Mouse (Mus musculus): Measurements from ENCODE around the gene Rpl18. TPM values are rescaled to one million over a fixed set of nuclear protein-coding genes. Genes with fewer than 3 reads are reported as not detected.

The Rpl18 gene
- polyA plus RNA-seq, 1 experiment from 2014 or later, result 1,315 TPM

GRCm38 (mm10) chr7:45700301-45701015 is 14.8 kb upstream of the Rpl18 start:
- peak; percentile 68 for DNase-seq (ENCODE audit: low spot score)

- no peak for DNase-seq (ENCODE audit: low spot score)
Observed at GRCm38 (mm10) chr7:45701072-45701471, 14.2 kb upstream of the Rpl18 start.

GRCm38 (mm10) chr7:45701607-45702006 is 13.7 kb upstream of the Rpl18 start:
- DNase-seq (ENCODE audit: low spot score), result no peak

- no peak for DNase-seq (ENCODE audit: low spot score)
Observed at GRCm38 (mm10) chr7:45702316-45702715, 12.9 kb upstream of the Rpl18 start.

- no peak for DNase-seq (ENCODE audit: low spot score)
Observed at GRCm38 (mm10) chr7:45702809-45703520, 12.3 kb upstream of the Rpl18 start.

- no peak for DNase-seq (ENCODE audit: low spot score)
Observed at GRCm38 (mm10) chr7:45703521-45704033, 11.7 kb upstream of the Rpl18 start.

GRCm38 (mm10) chr7:45704046-45704559 is 11.2 kb upstream of the Rpl18 start:
- peak; percentile 68 for DNase-seq (ENCODE audit: low spot score)

- DNase-seq (ENCODE audit: low spot score), result peak; percentile 99
Observed at GRCm38 (mm10) chr7:45704730-45705442, 10.4 kb upstream of the Rpl18 start, which contains the start of gene Dbp. TSS of gene Dbp (plus strand) at chr7:45705088.

GRCm38 (mm10) chr7:45705443-45705864 is 9.8 kb upstream of the Rpl18 start:
- peak; percentile 51 for DNase-seq (ENCODE audit: low spot score)

GRCm38 (mm10) chr7:45705873-45706281 is 9.4 kb upstream of the Rpl18 start:
- DNase-seq (ENCODE audit: low spot score), result peak; percentile 23

GRCm38 (mm10) chr7:45706721-45707241 is 8.5 kb upstream of the Rpl18 start:
- DNase-seq (ENCODE audit: low spot score), result peak; percentile 93

GRCm38 (mm10) chr7:45707375-45707967 is 7.8 kb upstream of the Rpl18 start:
- DNase-seq (ENCODE audit: low spot score), result peak; percentile 86

GRCm38 (mm10) chr7:45708221-45708761 is 7.0 kb upstream of the Rpl18 start:
- DNase-seq (ENCODE audit: low spot score), result no peak

- DNase-seq (ENCODE audit: low spot score), result no peak
Observed at GRCm38 (mm10) chr7:45709036-45709435, 6.2 kb upstream of the Rpl18 start.

- DNase-seq (ENCODE audit: low spot score), result no peak
Observed at GRCm38 (mm10) chr7:45709677-45710355, 5.4 kb upstream of the Rpl18 start.

GRCm38 (mm10) chr7:45710477-45711191 is 4.6 kb upstream of the Rpl18 start:
- no peak for DNase-seq (ENCODE audit: low spot score)

- DNase-seq (ENCODE audit: low spot score), result no peak
Observed at GRCm38 (mm10) chr7:45711316-45712021, 3.8 kb upstream of the Rpl18 start.

GRCm38 (mm10) chr7:45712022-45712757 is 3.1 kb upstream of the Rpl18 start:
- no peak for DNase-seq (ENCODE audit: low spot score)

Data from thymus, postnatal 0 days (tissue).